Mouse (Mus musculus) bone marrow, adult 2 months (tissue): ENCODE results near the gene Cldn13.

ENCODE experiments used
- CTCF ChIP-seq: fragments of 200-500 bp; IDR thresholded peaks from 2 replicates; pipeline ENCODE4 v1.5.1; 2011; ENCODE audit warnings: low read length, control low read depth; ENCODE audit not compliant: control insufficient read depth, insufficient read depth
- POLR2A ChIP-seq: fragments of 200-500 bp; IDR thresholded peaks from 2 replicates; pipeline ENCODE4 v1.6.1; 2011; ENCODE audit warnings: low read depth, mild to moderate bottlenecking, control low read depth, low read length, borderline replicate concordance; ENCODE audit not compliant: control insufficient read depth

- no peak for TF ChIP-seq CTCF
- TF ChIP-seq POLR2A, result no peak
Observed at GRCm38 (mm10) chr5:134890601-134891054, 24.7 kb downstream of the Cldn13 start.
